Mouse (Mus musculus) ZHBTc4 (cell line): ENCODE results near the gene Hecw2.

Source experiments
- DNase-seq: peaks from one replicate; pipeline ENCODE4 v3.0.0-alpha.2; 2011; ENCODE audit warnings: low read depth, low spot score

The Hecw2 gene

DNA sequence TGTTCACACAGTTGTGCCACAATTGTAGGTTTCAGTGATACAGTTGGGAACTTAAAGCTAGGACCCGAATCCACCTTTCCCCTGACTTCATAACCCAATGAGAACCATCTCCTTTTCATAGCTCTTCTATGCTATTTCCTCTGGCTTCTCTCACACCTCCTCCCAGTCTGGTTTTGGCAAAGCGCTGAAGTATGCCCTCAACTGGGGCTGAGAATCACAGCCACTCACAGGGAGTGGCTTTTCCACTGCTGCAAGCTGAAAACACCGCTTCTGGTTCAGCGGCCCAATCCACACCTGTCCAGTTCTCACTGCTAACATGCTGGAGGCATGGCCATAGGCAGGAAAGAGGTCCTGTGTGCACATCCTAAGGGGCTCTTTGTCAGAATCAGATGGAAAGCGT, 300.7 kb downstream of the Hecw2 start:
- peak; percentile 9 for DNase-seq

DNA sequence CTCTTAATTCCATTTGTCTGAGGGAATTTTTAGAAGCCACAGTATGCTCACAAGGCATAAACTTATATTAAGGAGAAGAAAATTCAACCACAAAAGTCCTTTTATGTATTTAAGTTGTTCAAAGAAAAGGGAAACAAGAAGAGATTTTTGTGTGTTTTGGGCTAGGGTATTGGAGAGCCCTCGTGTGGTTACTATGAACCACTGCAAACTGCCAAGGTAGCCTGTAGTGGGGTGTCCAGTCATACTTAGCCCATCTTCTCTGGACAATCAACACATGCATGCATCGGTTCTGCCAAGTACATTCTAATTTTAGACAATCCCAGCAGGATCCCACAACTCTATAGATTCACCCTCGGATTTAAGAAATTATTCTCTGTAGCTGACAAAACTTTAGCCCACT, 304.6 kb downstream of the Hecw2 start:
- peak; percentile 14 for DNase-seq

DNA sequence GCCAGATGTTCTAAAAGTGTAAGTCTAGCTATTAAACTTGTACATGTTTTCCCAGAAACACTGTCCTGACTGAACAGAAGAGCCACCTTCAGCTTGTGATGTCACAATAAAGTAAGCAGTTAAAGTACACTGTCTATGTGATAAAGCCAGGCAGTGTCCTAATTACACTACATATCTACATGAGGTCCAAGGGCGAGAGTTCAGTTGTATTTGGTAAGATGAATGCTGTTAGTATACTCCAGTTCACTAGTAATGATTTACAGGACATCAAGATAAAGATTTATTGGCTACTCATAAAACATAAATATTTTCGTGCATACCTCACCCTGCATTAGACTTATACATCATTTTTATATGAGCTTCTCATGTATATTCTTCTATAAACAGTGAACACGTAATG, 305.2 kb downstream of the Hecw2 start:
- no peak for DNase-seq

DNA sequence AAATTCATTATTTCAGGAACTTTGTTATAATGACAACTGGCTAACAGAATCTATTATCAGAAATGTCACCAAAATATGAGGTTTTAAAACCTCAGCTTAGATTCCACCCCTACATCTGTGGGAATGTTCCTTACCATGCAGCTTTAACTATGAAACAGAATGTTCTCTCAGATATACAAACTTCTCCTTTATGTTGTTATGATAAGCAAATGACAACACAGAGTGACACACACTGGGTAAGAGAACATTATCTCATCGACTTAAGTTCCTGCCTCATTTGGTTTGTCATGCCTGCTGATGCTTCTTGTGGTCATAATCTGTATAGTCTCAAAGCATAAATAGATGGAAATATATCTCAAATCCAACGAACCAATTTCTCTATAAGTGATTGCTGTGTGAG, 312.5 kb downstream of the Hecw2 start:
- DNase-seq = no peak

DNA sequence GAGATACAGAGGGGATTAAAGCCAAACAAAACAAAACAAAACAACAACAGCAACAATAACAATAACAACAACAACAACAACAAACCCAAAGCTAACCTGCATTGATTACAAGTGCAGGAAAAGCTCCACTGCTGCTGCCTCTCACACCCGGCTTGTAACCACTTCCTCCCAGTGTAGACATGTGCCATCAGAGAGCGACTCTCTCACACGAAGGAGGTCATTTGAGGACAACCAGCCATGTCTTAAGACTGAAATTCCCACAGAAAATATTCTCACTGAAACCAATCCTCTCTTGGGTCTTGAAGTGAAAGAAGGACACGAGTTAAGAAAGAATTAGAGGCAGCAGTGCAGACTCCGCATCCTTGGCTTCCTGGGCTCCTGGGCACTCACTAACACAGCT, 319.0 kb downstream of the Hecw2 start:
- DNase-seq = no peak

DNA sequence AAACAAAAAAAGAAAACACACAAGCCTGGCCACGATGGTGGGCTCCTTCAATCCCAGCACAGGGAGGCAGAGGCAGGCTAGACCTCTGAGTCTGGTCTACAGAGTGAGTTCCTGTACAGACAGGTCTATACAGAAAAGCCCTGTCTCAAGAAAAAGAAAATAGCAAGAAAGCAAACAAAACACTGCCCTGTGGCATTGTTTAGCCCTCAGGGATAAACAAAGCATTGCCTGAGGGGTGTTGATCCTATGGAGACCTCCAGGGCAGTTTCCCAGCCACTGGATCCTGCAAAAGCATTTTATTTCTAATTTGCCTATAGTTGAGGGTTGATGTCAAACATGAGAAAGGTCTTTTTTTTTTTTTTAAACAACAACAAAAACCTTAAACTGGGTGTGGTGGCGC, 327.7 kb downstream of the Hecw2 start:
- peak; percentile 53 for DNase-seq

DNA sequence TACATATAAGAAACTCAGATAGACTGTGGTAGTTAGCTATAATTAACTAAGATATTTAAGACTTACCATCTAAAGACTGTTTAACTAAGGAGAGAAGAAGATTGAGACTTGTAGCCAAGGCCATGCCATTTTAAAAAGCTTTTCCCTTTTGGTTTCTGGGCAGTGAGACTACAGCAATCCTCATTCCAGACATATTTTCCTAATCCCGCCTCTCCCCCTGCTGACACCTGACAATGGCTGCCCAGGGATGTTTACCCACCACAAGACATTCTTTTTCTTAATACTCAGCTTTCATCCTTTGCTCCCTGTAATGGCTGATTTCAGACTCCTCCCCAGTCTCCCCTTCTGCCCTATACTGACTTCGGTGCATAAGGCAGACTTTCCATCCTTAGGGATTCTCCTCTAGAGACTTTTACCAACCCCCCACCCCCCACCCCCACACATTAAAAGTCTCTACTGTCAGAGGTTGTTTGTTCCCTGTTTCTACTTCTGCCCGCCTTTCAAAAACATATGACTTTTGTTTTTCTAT, 328.5 kb downstream of the Hecw2 start:
- peak; percentile 60 for DNase-seq

DNA sequence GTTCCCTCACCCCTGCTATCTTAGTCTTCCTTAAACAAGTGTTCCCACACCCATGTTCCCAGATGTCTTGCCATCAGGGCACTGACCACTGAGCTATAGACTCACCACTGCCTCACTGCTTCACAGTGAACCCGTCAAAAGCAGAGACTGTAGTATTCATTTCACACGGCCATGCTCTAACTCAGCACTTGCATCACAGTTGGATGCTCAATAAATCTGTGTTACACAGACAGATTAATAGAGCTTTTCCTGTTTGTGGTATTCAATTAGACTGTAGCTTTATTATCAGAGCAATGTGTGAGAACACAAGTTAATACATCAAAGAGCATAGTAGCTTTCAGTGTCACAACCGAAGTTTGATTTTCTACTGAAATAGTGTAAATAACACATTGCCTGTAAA, 330.9 kb downstream of the Hecw2 start:
- DNase-seq = no peak

DNA sequence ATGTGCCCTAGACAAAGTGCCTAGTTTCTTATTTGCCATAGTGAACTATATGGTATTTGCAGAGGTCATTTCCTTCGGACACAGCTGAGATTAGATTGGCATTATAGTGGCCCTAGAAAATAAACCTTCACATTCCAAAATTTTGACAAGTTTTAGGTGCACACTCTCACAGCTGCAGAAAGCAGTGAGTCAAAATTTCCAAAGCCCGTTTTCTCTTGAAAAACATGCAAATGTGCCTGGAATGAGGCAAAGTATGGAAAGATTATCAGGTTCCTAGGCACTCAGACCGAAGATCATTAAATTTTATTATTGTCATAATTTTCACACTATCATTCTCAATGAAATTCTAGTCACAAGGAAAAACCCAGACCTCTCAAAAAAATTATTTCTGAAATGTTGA, 334.4 kb downstream of the Hecw2 start:
- DNase-seq = no peak

DNA sequence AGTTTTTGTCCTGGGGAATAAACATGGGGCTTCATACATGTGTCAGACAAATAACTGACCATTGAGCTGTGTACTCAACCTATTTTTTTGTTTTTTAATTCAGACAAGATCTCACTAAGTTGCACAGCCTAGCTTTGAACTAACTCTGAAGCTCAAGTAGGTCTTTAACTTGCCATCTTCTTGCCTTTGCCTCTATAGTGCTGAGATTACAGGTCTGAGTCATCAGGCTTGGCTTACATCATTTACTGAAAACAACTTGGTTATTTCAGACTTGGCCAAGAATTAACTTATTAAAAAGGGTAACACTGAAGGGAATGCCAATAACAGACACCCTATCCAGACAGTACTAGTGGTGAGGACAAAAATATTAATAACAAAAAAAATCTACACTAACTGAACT, 335.8 kb downstream of the Hecw2 start:
- DNase-seq = no peak

DNA sequence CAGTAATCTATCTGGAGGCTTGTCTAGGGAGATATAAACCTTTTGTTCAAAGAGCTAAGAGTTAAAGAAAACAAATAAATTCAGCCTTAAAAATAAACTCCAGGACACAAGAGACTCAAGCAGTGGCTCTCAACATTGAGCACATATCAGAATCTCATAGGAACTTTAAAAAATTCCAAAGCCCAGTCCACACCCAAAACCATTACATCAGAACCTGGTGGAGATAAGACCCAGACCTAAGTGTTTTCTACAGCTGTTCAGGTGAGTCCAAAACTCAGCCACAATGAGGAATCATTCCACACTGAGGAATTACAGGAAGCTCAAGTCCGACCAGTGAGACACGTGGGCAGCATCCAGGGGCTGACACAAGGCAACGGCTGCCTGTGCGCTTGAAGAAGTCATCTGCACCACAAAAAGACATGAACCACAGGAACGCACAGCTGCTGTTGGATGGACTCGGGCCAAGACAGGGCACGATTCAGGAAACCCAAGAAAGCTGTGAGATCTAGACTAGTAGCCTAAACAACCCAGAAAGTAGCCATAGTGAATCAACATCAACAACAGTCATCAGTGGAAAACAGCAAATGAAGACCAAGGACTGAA, 338.4 kb downstream of the Hecw2 start:
- peak; percentile 38 for DNase-seq

DNA sequence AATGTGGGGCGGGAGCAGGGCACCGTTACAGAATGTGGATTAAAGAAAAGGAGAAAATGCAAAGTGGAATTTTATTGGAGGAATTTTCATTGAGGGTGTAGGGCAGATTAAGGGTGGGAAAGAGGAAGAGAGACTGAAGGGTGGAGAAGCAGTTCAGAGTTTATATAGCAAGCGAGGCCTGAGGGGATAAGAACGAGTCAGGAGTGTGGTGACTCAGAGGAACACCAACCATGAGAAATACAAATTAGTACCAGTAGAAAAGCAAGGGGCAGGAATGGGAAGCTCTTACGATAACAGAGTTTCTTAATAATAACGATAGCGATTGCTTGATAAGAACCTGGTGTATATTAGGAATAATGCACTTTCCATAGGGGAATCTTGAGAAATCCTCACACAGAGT, 339.2 kb downstream of the Hecw2 start:
- DNase-seq = no peak

DNA sequence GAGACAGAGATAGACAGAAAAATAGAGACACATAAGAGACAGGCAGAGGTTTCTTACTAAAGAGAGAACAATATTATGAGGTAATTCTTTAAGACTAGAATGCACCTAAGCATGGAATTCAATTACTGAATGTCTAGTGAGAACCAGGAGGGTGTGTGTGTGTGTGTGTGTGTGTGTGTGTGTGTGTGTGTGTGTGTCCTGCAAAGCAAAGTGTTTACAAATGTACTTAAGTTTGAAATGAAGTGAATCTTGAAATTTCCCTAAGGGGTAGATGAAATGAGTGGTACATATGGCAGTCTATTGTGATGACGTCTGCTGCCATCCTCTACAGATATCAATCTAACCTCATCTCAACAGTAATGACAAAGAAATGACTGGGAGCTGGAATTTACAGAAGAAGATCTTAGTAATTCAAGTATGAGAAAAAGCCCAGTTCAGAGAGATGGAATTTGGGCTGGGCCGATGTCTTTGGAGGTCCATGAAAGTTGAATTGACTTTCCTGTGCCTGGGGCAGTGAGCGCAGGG, 342.8 kb downstream of the Hecw2 start:
- peak; percentile 28 for DNase-seq

DNA sequence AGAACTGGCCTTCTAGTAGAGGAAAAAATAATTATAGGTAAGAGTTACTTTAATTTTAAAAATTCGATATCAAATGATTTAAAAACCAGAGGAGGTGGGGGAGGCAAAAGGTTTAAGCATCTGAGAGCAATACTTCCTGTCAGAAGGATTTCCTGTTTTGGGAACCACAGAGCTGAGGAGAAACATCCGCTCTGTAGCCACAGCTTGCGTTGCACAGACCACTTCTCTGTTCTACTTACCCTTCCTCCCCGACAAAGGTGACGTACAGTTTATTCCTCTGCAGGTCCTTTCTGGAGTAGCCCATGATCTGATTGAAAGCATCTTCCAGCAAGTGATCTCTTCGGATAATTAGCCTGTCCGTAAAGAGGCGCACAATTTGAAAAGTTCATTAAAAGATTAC, 343.6 kb downstream of the Hecw2 start:
- no peak for DNase-seq

DNA sequence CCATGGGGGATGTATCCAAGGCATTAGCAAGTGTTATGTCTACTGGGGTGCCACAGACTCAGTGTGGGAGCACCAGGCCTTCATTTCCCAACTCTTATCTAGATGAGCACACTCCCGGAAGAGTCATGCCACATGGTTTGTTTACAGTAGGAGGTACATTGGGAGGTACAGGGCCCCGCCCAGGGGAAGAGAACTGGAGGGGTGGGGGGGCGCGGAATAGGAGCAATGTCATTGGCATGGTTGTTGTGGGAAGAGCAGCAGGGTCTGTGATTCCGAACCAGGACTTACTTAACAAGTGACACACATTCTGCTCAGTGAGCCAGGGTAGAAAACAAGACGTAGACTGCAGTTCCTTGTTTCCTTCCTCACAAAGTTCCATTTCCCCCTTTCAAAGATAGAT, 344.1 kb downstream of the Hecw2 start:
- DNase-seq = no peak

DNA sequence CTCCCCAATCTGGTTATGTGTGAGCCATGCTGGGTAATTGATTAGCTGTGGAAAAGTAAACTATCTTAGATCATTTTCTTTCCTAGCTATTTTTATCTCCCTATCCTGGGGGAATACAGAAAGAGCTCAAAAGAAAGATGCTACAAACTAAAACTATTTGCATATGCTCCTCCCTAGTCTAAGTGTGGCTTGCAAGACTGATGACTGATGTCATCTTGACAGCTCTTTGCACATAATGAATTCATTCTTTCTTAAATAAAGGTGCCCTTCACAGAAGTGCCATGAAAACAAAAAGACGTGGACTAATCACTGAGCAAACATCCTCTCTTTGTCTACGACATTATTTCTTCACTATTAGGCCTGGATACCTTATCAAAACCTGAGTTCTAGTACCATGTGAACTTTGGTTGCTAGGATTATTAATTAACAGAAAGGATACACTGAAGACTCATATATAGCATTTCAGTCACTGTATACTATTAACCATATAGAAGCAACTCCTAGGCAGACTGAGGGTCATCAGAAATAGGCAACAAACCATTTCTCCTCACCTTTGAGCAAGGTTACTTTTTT, 348.2 kb downstream of the Hecw2 start:
- DNase-seq = no peak

DNA sequence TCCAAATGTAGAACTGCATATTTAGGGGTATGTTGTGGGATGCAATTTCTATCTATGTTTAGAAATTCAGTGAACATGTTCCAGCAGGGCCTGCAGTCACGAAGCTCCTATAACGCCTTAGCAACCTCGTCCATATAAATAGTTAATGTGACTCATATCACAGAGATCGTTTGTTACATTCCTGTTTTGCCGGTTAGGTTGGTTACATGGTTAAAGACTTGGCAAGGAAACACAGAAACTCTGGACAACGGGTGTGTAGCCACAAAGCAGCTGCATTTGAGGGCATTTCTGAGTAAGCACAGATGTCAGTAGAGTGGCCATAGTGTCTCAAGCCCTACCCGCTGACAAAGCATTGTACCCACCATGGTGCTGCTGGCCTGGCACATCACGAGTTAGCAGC, 349.1 kb downstream of the Hecw2 start:
- no peak for DNase-seq

DNA sequence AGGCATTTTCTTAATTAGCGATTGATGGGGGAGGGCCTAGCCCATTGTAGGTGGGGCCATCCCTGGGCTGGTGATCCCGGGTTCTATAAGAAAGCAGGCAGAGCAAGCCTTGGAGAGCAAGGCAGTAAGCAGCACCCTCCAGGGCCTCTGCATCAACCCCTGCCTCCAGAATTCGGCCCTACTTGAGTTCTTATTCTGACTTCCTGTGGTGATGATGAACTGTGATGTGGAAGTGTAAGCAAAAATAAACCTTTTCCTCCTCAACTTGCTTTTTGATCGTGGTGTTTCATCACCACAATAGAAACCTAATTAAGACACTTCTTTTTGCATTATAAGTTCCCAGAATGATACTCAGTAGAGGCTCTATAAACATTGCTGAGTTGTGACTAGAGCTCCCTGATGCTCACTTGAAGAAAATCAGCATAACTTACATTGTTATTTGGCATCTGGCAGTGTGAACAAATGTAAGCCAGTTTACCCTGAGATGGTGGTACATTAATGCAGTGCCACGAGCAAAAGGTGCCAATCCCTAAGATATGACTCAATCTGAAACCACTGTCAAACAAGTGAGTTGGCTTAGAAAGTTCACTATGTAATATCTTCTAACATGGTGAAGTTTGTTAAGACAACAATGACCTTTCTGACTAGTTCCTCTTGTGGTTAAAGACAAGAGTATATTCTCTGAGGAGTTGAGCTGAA, 349.9 kb downstream of the Hecw2 start:
- no peak for DNase-seq

DNA sequence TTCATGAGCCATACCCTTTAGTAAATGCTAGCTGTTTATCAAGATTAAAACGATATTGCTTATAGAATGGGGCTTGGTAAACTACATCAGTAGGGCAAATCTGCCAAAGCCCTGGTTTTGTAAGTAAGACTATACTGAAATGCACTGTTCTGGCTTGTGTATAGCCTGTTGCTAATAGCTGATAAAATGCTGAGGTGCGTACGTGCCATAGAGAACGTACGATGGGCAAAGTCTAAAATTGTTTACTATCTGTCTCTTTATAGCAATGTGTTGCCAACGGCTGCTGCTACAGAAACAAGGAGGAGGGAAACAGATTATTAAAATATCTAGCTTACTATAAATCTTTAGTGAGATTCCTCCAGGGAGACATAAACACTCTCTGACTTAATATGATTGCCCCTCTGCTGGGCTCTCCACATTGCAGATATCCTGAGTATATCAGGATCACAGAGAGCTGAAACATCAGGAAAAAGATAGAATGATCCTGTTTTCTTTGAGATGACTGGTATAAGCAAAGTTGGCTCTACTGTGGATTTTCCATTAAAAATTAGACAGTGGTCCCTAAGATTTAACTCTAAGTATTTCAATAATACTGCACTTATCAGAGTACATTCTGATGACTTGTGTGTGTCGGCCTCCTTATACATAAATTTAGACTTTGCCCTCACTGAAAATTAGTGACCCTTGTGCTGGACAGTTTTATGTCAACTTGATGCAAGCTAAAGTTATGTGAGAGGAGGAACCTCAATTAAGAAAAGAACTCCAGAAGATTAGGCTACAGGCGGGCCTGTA, 350.6 kb downstream of the Hecw2 start:
- no peak for DNase-seq

DNA sequence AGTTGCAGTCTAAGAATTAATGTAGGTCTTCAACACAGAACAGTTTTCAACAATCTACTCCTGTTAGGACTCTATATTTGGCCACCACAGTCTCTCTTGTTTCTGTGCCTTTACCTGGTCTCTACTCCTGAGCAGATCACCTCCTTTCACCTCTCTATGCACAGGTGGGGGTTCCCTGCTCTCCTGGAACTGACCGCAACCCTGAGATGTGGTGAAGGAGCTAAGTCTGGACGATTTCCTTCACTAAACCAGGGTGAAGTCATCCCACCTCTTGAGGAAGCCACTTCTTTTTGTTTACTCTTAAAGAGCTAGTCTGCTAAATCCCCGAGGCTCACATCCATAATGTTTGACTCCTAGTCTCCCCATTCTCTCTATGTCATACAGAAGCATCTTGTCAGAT, 351.9 kb downstream of the Hecw2 start:
- no peak for DNase-seq

DNA sequence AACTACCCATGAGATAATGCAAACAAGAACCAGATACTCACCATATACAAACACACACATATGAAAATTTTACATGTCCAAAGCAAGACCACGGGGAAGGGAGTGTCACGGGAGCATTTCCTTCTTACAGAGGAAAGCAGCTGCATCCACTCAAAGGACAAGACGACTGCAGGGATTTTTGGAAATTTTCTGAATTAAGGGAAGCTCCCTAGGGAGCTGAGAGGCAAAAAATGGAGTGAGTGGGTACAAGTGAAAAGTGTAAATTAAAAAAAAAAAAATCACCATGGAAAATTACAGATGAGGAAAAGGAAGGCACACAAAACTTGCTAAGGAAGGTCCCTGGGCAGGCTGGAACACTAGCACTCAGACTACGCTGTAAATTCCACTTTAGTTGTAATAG, 353.9 kb downstream of the Hecw2 start:
- DNase-seq = no peak

DNA sequence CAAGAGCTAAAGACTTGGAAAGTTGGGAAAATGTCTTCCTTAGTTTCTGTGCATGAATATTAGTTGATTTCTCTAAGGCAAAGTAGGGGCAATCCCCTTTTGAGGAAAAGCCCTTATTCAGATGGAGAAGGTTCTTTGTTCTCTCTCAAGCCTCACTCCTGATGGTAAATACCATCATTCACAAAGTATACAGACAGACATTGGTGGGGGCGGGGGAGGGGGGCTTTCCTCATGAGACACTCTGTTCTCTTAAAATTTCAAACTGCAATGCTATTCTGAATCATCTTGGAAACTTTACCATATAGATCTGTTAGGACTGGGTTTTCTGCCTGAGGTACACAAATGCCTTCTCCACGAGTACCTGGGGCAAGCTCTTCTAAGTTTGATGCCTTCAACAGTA, 355.6 kb downstream of the Hecw2 start:
- DNase-seq = no peak
